In the genomic region with DNA sequence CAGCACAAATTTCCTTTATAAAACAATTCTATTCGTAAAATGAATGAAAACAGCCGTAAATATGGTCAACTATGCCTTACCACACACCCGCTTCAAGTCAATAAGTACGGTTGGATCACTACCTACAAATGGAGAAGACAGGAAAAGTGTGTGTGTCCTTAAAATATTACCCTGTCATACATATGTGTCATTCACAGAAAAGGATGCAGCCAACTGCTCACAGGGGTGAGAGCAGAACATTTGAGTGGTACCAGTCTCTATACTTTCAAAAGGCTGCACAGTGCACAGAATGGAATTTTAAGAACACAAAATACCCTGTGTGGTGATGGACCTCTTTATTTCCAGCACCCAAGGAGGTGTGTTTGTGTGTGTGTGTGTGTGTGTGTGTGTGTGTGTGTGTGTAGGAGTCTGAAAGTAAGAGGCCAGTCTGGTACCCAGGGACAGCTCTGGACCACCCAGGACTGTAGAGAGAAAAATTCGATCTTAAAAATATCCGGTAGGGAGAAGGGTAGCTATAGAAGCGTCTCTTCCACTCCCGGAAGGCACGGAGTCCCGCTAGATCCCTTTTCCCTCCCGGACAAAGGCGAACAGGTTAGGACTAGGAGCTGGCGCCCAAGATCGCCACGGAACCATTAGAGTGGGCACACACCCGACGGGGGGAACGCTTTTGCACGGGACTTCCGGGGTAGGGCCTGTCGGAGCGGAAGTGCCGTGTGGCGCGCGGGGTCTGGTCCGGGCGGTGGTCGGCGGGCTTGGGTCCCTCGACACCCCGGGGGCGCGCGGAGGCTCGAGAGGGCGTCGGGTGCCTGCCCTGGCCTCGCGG, we compare ENCODE assay signal across 8 mouse cellular contexts. TPM values are rescaled to one million over a fixed set of nuclear protein-coding genes. Genes with fewer than 3 reads are reported as not detected.
DNase-seq lines count a peak whose midpoint lies in the region; ATAC-seq and TF ChIP-seq lines count a peak whose summit lies in the region.

A gene (plus strand): TSS at position 695 of the 823 bp plus-strand sequence.

- peak within 1 kb of the TSS; percentile 76 for H3K4me2 ChIP-seq in lung, postnatal 0 days (replicated peaks; ENCODE audit: low read depth, low read length)

- H3K36me3 ChIP-seq in hindbrain, embryonic 10.5 days: peaks cover 28% of the 10 kb centered on the region
- peaks cover 11% of the 10 kb centered on the region; the same call in 1 of the 2 replicates for H3K36me3 ChIP-seq in lung, postnatal 0 days (ENCODE audit: insufficient read depth, low read length)

- WGBS in hindbrain, embryonic 10.5 days: 9% methylated on average over 40 of the region's 40 CpGs
- 9% methylated on average over 23 of the region's 40 CpGs for WGBS in lung, postnatal 0 days

- TF ChIP-seq CTCF in lung, postnatal 0 days (IDR thresholded peaks at IDR 0.05): no peak

- H3K27ac ChIP-seq in hindbrain, embryonic 10.5 days: peak within 1 kb of the TSS; percentile 96
- peak within 1 kb of the TSS; percentile 94 for H3K27ac ChIP-seq in lung, postnatal 0 days (ENCODE audit: low read length)

- peak within 1 kb of the TSS; percentile 92 for H3K9ac ChIP-seq in lung, postnatal 0 days (replicated peaks; ENCODE audit: low read depth)

- DNase-seq in MEL-GATA-1-ER (ENCODE audit: extremely low read depth, low read depth): peak; percentile 79
- peak; percentile 91 for DNase-seq in cerebellum, adult 8-10 months
- DNase-seq in hindbrain, embryonic 10.5 days (ENCODE audit: low spot score): peak; percentile 91
- DNase-seq in layer of hippocampus, adult 9-11 months: peak; percentile 77
- DNase-seq in lung, postnatal 0 days (ENCODE audit: low spot score): peak; percentile 88
- DNase-seq in ovary, postnatal 14 days (ENCODE audit: low spot score): peak; percentile 93
- peak; percentile 92 for DNase-seq in thymus, postnatal 14 days

- H3K9me3 ChIP-seq in hindbrain, embryonic 10.5 days: no peaks in the 10 kb centered on the region
- no peaks in the 10 kb centered on the region for H3K9me3 ChIP-seq in lung, postnatal 0 days (ENCODE audit: low read length)

- H3K27me3 ChIP-seq in hindbrain, embryonic 10.5 days (ENCODE audit: insufficient read depth, poor library complexity, severe bottlenecking): no peaks in the 10 kb centered on the region
- no peaks in the 10 kb centered on the region for H3K27me3 ChIP-seq in lung, postnatal 0 days (replicated peaks; ENCODE audit: insufficient read depth, low read length)

- peaks cover 19% of the 10 kb centered on the region for H3K4me1 ChIP-seq in hindbrain, embryonic 10.5 days (replicated peaks)
- H3K4me1 ChIP-seq in lung, postnatal 0 days (ENCODE audit: insufficient read depth, low read depth, low read length): no peaks in the 10 kb centered on the region

- ATAC-seq in frontal cortex, adult (ENCODE audit: low TSS enrichment): peak; percentile 94
- peak; percentile 94 for ATAC-seq in lung, postnatal 0 days

- peak within 1 kb of the TSS; percentile 99 for H3K4me3 ChIP-seq in hindbrain, embryonic 10.5 days
- H3K4me3 ChIP-seq in lung, postnatal 0 days (ENCODE audit: low read depth, low read length): peak within 1 kb of the TSS; percentile 99

- no peak for TF ChIP-seq EP300 in lung, postnatal 0 days (IDR thresholded peaks at IDR 0.05)

RNA-seq across cellular contexts. Expression of the gene that starts here (rescaled TPM):
- polyA plus RNA-seq in hindbrain, embryonic 10.5 days (2016; fragmentation: Nextera tagmentation; extraction: Ambion mirVana): 210 and 212 TPM in 2 replicates
- polyA plus RNA-seq in lung, postnatal 0 days (2015; fragmentation: Nextera tagmentation; extraction: Ambion mirVana): 86.4 and 86.8 TPM in 2 replicates

Comparison
In these comparisons a context has a peak if more than half of its experiments do, and no peak if none do; other contexts are left out.
1. Peak in every context shown above with its lines: DNase-seq, ATAC-seq, H3K4me3 ChIP-seq and H3K27ac ChIP-seq.